Mouse (Mus musculus): ENCODE measurements around the gene Slco1a6. TPM values are rescaled to one million over a fixed set of nuclear protein-coding genes. Genes with fewer than 3 reads are reported as not detected.

Slco1a6 gene
- polyA plus RNA-seq (2014; fragmentation: Illumina TruSeq; extraction: RNeasy Lipid Tissue Mini Kit (QIAGEN cat#74804); ENCODE audit: low read depth, low replicate concordance) = 787 TPM

GRCm38 (mm10) chr6:142208421-142208820, at the start of gene Slco1a6:
Slco1a6 (minus strand) TSS chr6:142208521.

Other genes starting within 250 kb of the Slco1a6 start
- not detected for gene Gm6614, start 197.1 kb downstream of the Slco1a6 start, polyA plus RNA-seq (2014; fragmentation: Illumina TruSeq; extraction: RNeasy Lipid Tissue Mini Kit (QIAGEN cat#74804); ENCODE audit: low read depth, low replicate concordance)
- gene Iapp, start 89.9 kb upstream of the Slco1a6 start, polyA plus RNA-seq (2014; fragmentation: Illumina TruSeq; extraction: RNeasy Lipid Tissue Mini Kit (QIAGEN cat#74804); ENCODE audit: low read depth, low replicate concordance) = not detected
- not detected for gene Slco1a5, start 114.5 kb upstream of the Slco1a6 start, polyA plus RNA-seq (2014; fragmentation: Illumina TruSeq; extraction: RNeasy Lipid Tissue Mini Kit (QIAGEN cat#74804); ENCODE audit: low read depth, low replicate concordance)
- 43.9 TPM for gene Pyroxd1, start 137.1 kb upstream of the Slco1a6 start, polyA plus RNA-seq (2014; fragmentation: Illumina TruSeq; extraction: RNeasy Lipid Tissue Mini Kit (QIAGEN cat#74804); ENCODE audit: low read depth, low replicate concordance)
- 11.5 TPM for gene Recql, start 178.6 kb upstream of the Slco1a6 start, polyA plus RNA-seq (2014; fragmentation: Illumina TruSeq; extraction: RNeasy Lipid Tissue Mini Kit (QIAGEN cat#74804); ENCODE audit: low read depth, low replicate concordance)
- gene Golt1b, start 178.7 kb upstream of the Slco1a6 start, polyA plus RNA-seq (2014; fragmentation: Illumina TruSeq; extraction: RNeasy Lipid Tissue Mini Kit (QIAGEN cat#74804); ENCODE audit: low read depth, low replicate concordance) = 29.3 TPM
- gene Spx, start 204.9 kb upstream of the Slco1a6 start, polyA plus RNA-seq (2014; fragmentation: Illumina TruSeq; extraction: RNeasy Lipid Tissue Mini Kit (QIAGEN cat#74804); ENCODE audit: low read depth, low replicate concordance) = not detected

Data from kidney, adult 10 weeks (tissue).